Mouse (Mus musculus): ENCODE measurements around the gene Tgfbr2.

DNA sequence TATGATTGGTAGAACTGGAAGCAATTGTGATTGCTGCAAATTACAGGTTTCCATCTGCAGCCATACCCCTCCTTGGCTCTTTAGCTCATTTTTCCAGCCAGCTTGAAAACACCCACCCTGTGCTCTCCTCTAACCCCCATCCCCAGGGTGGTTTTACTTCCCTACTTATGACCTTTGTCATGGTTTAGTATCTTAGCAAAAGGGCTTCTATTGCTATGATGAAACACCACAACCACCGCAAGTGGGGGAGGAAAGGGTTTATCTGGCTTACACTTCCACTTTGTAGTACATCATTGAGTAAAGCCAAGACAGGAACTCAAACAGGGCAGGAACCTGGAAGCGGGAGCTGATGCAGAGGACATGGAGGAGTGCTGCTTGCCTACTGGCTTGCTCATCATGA, 97.7 kb downstream of the Tgfbr2 start:
- no peak for TF ChIP-seq POLR2A (IDR thresholded peaks at IDR 0.05; ENCODE audit: control insufficient read depth in 1 of 2, insufficient read depth in 1 of 2, low read depth in 1 of 2, low read length in 2 of 2, poor library complexity in 1 of 2)
- TF ChIP-seq CTCF (IDR thresholded peaks at IDR 0.05 in 2 of 3, conservative IDR thresholded peaks at IDR 0.05 in 1 of 3; ENCODE audit: control insufficient read depth in 1 of 3, insufficient read depth in 1 of 3, low read depth in 2 of 3, low read length in 3 of 3, poor library complexity in 1 of 3, severe bottlenecking in 1 of 3): no peak
- TF ChIP-seq GATA1 (IDR thresholded peaks at IDR 0.05; ENCODE audit: low read depth, low read length): no peak
